Mouse (Mus musculus) frontal cortex, postnatal 25 days (tissue): ENCODE measurements around the gene Robo3.
A peak's percentile ranks its signal among the peaks of the same experiment; 100 is the strongest.

Experiments used
- DNase-seq, 2 experiments: peaks; one replicate each; pipeline ENCODE4 v3.0.0; 2022; ENCODE audit warnings: low spot score in 2 of 2

Gene Robo3

GRCm38 (mm10) chr9:37432720-37433421 is at the start of gene Robo3:
TSS of gene Robo3 (minus strand) at chr9:37433246.
- DNase-seq, result no peak

- no peak for DNase-seq
These were observed 41.9 kb upstream of the Robo3 start for GRCm38 (mm10) chr9:37474923-37475322.

- DNase-seq, result no peak
These were observed 40.6 kb upstream of the Robo3 start for GRCm38 (mm10) chr9:37473611-37474125.

- no peak for DNase-seq
These were observed 29.7 kb upstream of the Robo3 start for GRCm38 (mm10) chr9:37462764-37463163.

GRCm38 (mm10) chr9:37461571-37461970 is 28.5 kb upstream of the Robo3 start:
- no peak for DNase-seq

GRCm38 (mm10) chr9:37460961-37461340 is 27.9 kb upstream of the Robo3 start:
- DNase-seq, result no peak

GRCm38 (mm10) chr9:37460043-37460960 is 27.3 kb upstream of the Robo3 start:
- peak in 1 of 2 experiments; percentile 40 for DNase-seq

- no peak for DNase-seq
These were observed 26.6 kb upstream of the Robo3 start for GRCm38 (mm10) chr9:37459665-37460042.

- DNase-seq, result no peak
These were observed 24.1 kb upstream of the Robo3 start for GRCm38 (mm10) chr9:37457151-37457550.

GRCm38 (mm10) chr9:37456481-37456910 is 23.4 kb upstream of the Robo3 start:
- DNase-seq, result no peak

- no peak for DNase-seq
These were observed 22.8 kb upstream of the Robo3 start for GRCm38 (mm10) chr9:37455868-37456267.

GRCm38 (mm10) chr9:37454991-37455390 is 21.9 kb upstream of the Robo3 start:
- no peak for DNase-seq

GRCm38 (mm10) chr9:37454011-37454492 is 21.0 kb upstream of the Robo3 start:
- DNase-seq, result no peak

- DNase-seq, result no peak
These were observed 20.3 kb upstream of the Robo3 start for GRCm38 (mm10) chr9:37453328-37453727.

GRCm38 (mm10) chr9:37452401-37452800 is 19.4 kb upstream of the Robo3 start:
- no peak for DNase-seq

GRCm38 (mm10) chr9:37437772-37438735 is 5.0 kb upstream of the Robo3 start:
- no peak for DNase-seq

GRCm38 (mm10) chr9:37435616-37436015 is 2.6 kb upstream of the Robo3 start:
- DNase-seq, result no peak

GRCm38 (mm10) chr9:37434932-37435331 is 1.9 kb upstream of the Robo3 start:
- DNase-seq, result no peak

GRCm38 (mm10) chr9:37433823-37434560 is 946 bp upstream of the Robo3 start:
- DNase-seq, result no peak

- no peak for DNase-seq
These were observed 900 bp downstream of the Robo3 start for GRCm38 (mm10) chr9:37432026-37432666.
